Mouse (Mus musculus) intestine, postnatal 0 days (tissue): ENCODE results near the gene Pakap. TPM values are rescaled to one million over a fixed set of nuclear protein-coding genes. Genes with fewer than 3 reads are reported as not detected.

Source experiments
- ATAC-seq: fragments of 200-750 bp; cut with Nextera tagmentation; 2 replicates; pipeline ENCODE4 v1.8.0; 2017; ENCODE audit warnings: mild to moderate bottlenecking, moderate TSS enrichment, moderate library complexity
- H3K27ac ChIP-seq: fragments of 300-500 bp; sonication (generic); 2 replicates; pipeline ENCODE4 v1.5.1; 2014; ENCODE audit warnings: mild to moderate bottlenecking, low read depth, low read length, moderate library complexity
- H3K27me3 ChIP-seq: fragments of 300-500 bp; sonication (generic); replicated peaks from 2 replicates; pipeline ENCODE4 v1.6.1; 2014; ENCODE audit warnings: low read length, mixed read lengths; ENCODE audit not compliant: control insufficient read depth, insufficient read depth
- H3K36me3 ChIP-seq: fragments of 300-500 bp; sonication (generic); 2 replicates; pipeline ENCODE4 v1.6.1; 2014; ENCODE audit warnings: mild to moderate bottlenecking, moderate library complexity; ENCODE audit not compliant: control insufficient read depth, insufficient read depth
- H3K4me1 ChIP-seq: fragments of 300-500 bp; sonication (generic); replicated peaks from 2 replicates; pipeline ENCODE4 v1.6.1; 2014; ENCODE audit warnings: antibody characterized with exemption, low read length, mixed read lengths; ENCODE audit not compliant: control insufficient read depth, insufficient read depth
- H3K4me2 ChIP-seq: fragments of 300-500 bp; sonication (generic); replicated peaks from 2 replicates; pipeline ENCODE4 v1.6.1; 2014; ENCODE audit warnings: low read depth, mild to moderate bottlenecking, moderate library complexity
- H3K4me3 ChIP-seq: fragments of 300-500 bp; sonication (generic); 2 replicates; pipeline ENCODE4 v1.5.1; 2014; ENCODE audit warnings: low read depth, low read length
- H3K9ac ChIP-seq: fragments of 300-500 bp; sonication (generic); 2 replicates; pipeline ENCODE4 v1.6.1; 2014; ENCODE audit warnings: mild to moderate bottlenecking, low read depth, low read length
- H3K9me3 ChIP-seq: fragments of 300-500 bp; sonication (generic); 2 replicates; pipeline ENCODE4 v1.6.1; 2016; ENCODE audit warnings: mixed run types; ENCODE audit not compliant: control insufficient read depth
- CTCF ChIP-seq: sonication (generic); IDR thresholded peaks from 2 replicates; pipeline ENCODE4 v1.5.1; 2016; ENCODE audit warnings: low read depth, mild to moderate bottlenecking, control low read depth, antibody characterized with exemption, moderate library complexity
- WGBS: fragments of 180-500 bp; shearing (Covaris S2); extraction: QIAGEN DNeasy Blood & Tissue Kit; methylation state at CpG from one replicate; pipeline ENCODE4 v1.1.7; 2014; 5-methylcytosine and 5-hydroxymethylcytosine counted together
- polyA plus RNA-seq: library from polyadenylated mRNA; unstranded; fragments of >200 nt; fragmentation: Nextera tagmentation; extraction: Ambion mirVana; gene quantifications from 2 replicates; pipeline ENCODE4 v1.2.1, GENCODE M21; 2015

Gene Pakap
- polyA plus RNA-seq, 1 experiment from 2014 or later, result 8.6 TPM

DNA sequence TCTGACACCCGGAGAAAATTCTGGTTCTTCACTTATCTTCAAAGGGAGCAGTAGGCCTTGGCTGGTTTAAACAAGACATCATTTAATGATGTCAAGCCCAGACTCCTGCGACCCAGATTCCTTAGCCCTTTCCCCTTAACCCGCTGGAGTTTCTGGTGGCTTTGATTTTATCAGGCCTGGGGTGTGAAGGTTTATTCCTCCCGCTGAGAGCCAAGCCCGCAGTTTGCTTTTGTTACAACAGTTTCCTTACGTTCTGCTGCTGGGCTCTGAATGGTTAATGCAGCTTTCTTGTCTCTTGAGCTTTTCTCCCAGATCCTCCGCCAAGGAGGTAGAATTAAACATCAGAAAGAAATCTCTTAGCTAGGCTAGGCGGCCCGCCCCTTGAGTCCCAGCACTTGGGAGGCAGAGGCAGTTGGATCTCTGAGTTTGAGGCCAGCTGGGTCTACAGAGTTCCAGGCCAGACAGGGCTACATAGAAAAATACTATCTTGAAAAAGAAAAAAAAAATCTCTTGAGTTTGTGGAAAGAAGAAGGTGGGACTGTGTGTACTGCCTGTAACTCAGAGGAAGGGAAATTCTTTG is 284.6 kb downstream of the Pakap start:
- no peaks in the 10 kb centered on the region for H3K4me1 ChIP-seq
- no peak overlapping the region for H3K27ac ChIP-seq
- TF ChIP-seq CTCF, result no peak
- H3K9ac ChIP-seq, result no peak overlapping the region
- 47% methylated on average over 9 of the region's 9 CpGs for whole genome bisulfite sequencing
- no peak overlapping the region for H3K4me2 ChIP-seq
- H3K9me3 ChIP-seq, result no peaks in the 10 kb centered on the region
- H3K36me3 ChIP-seq, result peaks cover 31% of the 10 kb centered on the region
- ATAC-seq, result no peak
- no peak overlapping the region for H3K4me3 ChIP-seq
- no peaks in the 10 kb centered on the region for H3K27me3 ChIP-seq

DNA sequence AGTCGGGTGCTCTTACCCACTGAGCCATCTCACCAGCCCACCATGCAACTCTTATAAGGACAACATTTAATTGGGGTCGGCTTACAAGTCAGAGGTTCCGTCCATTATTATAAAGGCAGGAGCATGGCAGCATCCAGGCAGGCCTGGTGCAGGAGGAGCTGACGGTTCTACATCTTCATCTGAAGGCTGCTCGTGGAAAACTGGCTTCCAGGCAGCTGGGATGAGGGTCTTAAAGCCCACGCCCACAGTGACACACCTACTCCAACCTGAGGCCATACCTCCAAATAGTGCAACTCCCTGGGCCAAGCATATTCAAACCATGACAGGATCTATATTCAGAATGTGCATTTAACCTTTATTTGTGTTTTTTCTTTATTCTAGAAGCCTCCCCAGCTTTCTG is 286.2 kb downstream of the Pakap start:
- no peak overlapping the region for H3K9ac ChIP-seq
- H3K36me3 ChIP-seq, result peaks cover 37% of the 10 kb centered on the region
- 84% methylated on average over 6 of the region's 6 CpGs for WGBS
- H3K27me3 ChIP-seq, result no peaks in the 10 kb centered on the region
- TF ChIP-seq CTCF, result no peak
- no peaks in the 10 kb centered on the region for H3K4me1 ChIP-seq
- ATAC-seq, result no peak
- H3K9me3 ChIP-seq, result no peaks in the 10 kb centered on the region
- H3K4me2 ChIP-seq, result no peak overlapping the region
- no peak overlapping the region for H3K27ac ChIP-seq
- no peak overlapping the region for H3K4me3 ChIP-seq

DNA sequence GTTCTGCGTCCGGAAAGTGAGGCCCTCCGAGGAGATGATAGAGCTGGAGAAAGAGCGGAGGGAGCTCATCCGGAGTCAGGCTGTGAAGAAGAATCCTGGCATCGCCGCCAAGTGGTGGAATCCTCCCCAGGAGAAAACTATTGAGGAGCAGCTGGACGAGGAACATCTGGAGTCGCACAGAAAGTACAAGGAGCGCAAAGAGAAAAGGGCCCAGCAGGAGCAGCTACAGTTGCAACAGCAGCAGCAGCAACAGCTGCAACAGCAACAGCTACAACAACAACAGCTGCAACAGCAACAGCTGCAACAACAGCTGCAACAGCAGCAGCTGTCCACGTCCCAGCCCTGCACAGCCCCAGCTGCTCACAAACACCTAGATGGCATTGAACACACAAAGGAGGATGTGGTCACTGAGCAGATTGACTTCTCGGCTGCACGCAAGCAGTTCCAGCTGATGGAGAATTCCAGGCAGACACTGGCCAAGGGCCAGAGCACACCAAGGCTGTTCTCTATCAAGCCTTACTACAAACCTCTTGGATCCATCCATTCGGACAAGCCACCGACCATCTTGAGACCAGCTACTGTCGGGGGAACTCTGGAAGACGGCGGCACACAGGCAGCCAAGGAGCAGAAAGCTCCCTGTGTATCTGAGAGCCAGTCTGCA is 287.4 kb downstream of the Pakap start:
- Histone ChIP-seq H3K9me3 (no peaks in the 10 kb centered on the region), H3K9ac (no peak overlapping the region), H3K36me3 (peaks cover 37% of the 10 kb centered on the region), H3K4me3 (no peak overlapping the region), H3K27me3 (no peaks in the 10 kb centered on the region), H3K27ac (no peak overlapping the region), H3K4me1 (no peaks in the 10 kb centered on the region), H3K4me2 (no peak overlapping the region)
- TF ChIP-seq CTCF, result 0 out of 2 replicates have a peak, but pooled peaks have one; percentile 24
- no peak for ATAC-seq
- WGBS, result 81% methylated on average over 18 of the region's 18 CpGs

DNA sequence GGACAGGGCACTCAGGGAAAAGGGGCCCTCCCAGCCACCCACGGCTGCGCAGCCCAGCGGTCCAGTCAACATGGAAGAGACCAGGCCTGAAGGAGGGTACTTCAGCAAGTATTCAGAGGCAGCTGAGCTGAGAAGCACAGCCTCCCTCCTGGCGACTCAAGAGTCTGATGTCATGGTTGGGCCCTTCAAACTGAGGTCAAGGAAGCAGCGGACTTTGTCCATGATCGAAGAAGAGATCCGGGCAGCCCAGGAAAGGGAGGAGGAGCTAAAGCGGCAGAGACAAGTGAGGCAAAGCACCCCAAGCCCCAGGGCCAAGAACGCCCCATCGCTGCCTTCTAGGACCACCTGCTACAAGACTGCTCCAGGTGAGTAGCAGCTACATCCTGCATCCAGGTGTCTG is 288.7 kb downstream of the Pakap start:
- no peak for TF ChIP-seq CTCF
- no peak for ATAC-seq
- peaks cover 37% of the 10 kb centered on the region for H3K36me3 ChIP-seq

DNA sequence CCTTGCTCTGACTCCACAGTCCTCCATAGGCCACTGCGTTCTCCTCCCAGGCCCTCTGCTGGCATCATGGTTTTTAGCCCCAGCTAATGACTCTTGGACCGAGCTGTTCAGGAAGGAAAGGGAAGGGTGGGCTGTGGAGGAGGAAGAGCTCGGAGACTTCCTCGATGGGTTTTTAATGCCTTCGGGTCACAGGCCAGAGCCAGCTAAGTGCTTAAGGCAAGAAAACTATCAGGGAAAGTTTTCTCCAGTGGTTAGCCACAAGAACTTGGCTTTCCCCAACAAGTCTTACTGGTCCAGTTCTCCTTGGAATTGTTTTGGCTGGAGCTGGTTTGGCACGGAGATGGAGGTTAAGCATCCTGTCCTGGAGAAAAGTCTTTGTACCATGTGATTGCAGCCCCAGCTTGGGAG is 292.2 kb downstream of the Pakap start:
- Histone ChIP-seq H3K9me3 (no peaks in the 10 kb centered on the region), H3K36me3 (peaks cover 27% of the 10 kb centered on the region), H3K4me1 (no peaks in the 10 kb centered on the region), H3K27me3 (no peaks in the 10 kb centered on the region), H3K4me2 (no peak overlapping the region), H3K9ac (no peak overlapping the region), H3K4me3 (no peak overlapping the region), H3K27ac (no peak overlapping the region)
- peak; percentile 30; the same call in 1 of the 2 replicates for TF ChIP-seq CTCF
- 81% methylated on average over 6 of the region's 6 CpGs for WGBS
- ATAC-seq, result no peak

More for the DNA sequence above, 288.7 kb downstream of the Pakap start:
- WGBS, result 93% methylated on average over 10 of the region's 10 CpGs
- Histone ChIP-seq H3K27me3 (no peaks in the 10 kb centered on the region), H3K4me3 (no peak overlapping the region), H3K4me1 (no peaks in the 10 kb centered on the region), H3K9ac (no peak overlapping the region), H3K27ac (no peak overlapping the region), H3K9me3 (no peaks in the 10 kb centered on the region), H3K4me2 (no peak overlapping the region)

DNA sequence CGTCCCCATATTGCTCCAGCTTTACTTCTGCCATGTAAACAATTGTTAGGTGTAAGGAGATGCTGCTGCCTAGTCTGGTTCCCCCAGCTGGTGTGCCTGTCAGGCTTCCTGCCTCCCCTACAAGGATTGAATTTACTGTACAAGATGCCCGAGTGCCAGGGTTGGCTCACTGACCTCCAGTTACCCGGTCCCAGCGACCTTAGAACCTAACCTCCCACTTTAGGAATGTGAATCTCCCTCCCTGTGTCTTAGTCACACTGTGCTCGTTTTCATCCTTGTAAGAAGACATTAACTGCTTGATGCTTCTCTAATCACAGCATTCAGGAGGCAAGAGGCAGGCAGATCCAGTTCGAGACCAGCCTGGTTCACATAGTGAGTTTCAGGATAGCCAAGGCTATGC is 293.2 kb downstream of the Pakap start:
- H3K36me3 ChIP-seq, result peaks cover 19% of the 10 kb centered on the region
- no peaks in the 10 kb centered on the region for H3K9me3 ChIP-seq
- no peaks in the 10 kb centered on the region for H3K4me1 ChIP-seq
- H3K4me3 ChIP-seq, result no peak overlapping the region
- H3K9ac ChIP-seq, result no peak overlapping the region
- H3K27ac ChIP-seq, result no peak overlapping the region
- TF ChIP-seq CTCF, result no peak
- no peak overlapping the region for H3K4me2 ChIP-seq
- H3K27me3 ChIP-seq, result no peaks in the 10 kb centered on the region
- 70% methylated on average over 6 of the region's 6 CpGs for WGBS
- ATAC-seq, result no peak
